Mouse (Mus musculus): Measurements from ENCODE around the gene Trp53tg5.

Gene Trp53tg5

GRCm38 (mm10) chr2:164500511-164500910 is 27.0 kb upstream of the Trp53tg5 start:
- Histone ChIP-seq H3K36me3 (ENCODE audit: insufficient read depth, low read length) (peaks cover 68% of the 10 kb centered on the region), H3K9me3 (ENCODE audit: low read length) (no peaks in the 10 kb centered on the region), H3K4me1 (replicated peaks; ENCODE audit: low read depth, low read length) (peaks cover 27% of the 10 kb centered on the region), H3K27me3 (ENCODE audit: insufficient read depth, low read length) (no peaks in the 10 kb centered on the region), H3K4me3 (replicated peaks; ENCODE audit: low read length) (no peak overlapping the region)
- no peak for TF ChIP-seq POU5F1 (IDR thresholded peaks at IDR 0.05; ENCODE audit: borderline replicate concordance, low read length)
- TF ChIP-seq CTCF (conservative IDR thresholded peaks at IDR 0.05; ENCODE audit: low read length), result no peak
- no peak for TF ChIP-seq NANOG (IDR thresholded peaks at IDR 0.05; ENCODE audit: borderline replicate concordance, low read length)

DNA sequence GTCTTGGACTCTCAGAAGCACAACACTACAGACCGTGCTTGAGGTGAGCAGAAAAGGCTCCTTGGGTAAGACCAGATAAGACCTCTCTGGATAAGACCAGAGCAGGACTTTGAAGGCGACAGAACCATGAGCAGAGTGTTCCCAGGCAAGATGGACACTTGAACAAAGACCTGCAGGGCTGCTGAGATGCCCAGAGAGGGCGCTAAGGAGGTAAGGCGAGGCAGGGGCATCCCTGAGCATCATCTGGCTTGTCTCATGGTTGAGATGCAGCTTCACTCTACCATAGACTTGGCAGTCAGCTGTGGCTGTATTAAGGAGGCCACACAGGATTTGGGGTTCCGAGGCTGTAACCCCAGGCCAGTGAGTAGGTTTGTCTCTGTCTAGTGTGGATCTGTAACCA is 25.8 kb upstream of the Trp53tg5 start:
- H3K9me3 ChIP-seq (ENCODE audit: low read length), result no peaks in the 10 kb centered on the region
- TF ChIP-seq POU5F1 (IDR thresholded peaks at IDR 0.05; ENCODE audit: borderline replicate concordance, low read length) (no peak), CTCF (conservative IDR thresholded peaks at IDR 0.05; ENCODE audit: low read length) (peak; percentile 26; the same call in 1 of the 2 replicates), NANOG (IDR thresholded peaks at IDR 0.05; ENCODE audit: borderline replicate concordance, low read length) (no peak)
- peaks cover 28% of the 10 kb centered on the region for H3K4me1 ChIP-seq (replicated peaks; ENCODE audit: low read depth, low read length)
- no peak overlapping the region for H3K4me3 ChIP-seq (replicated peaks; ENCODE audit: low read length)
- no peaks in the 10 kb centered on the region for H3K27me3 ChIP-seq (ENCODE audit: insufficient read depth, low read length)
- H3K36me3 ChIP-seq (ENCODE audit: insufficient read depth, low read length), result peaks cover 56% of the 10 kb centered on the region

- H3K36me3 ChIP-seq (ENCODE audit: insufficient read depth, low read length), result peaks cover 41% of the 10 kb centered on the region
- peaks cover 4% of the 10 kb centered on the region; the same call in 1 of the 2 replicates for H3K9me3 ChIP-seq (ENCODE audit: low read length)
- H3K27me3 ChIP-seq (ENCODE audit: insufficient read depth, low read length), result no peaks in the 10 kb centered on the region
- no peak for TF ChIP-seq CTCF (conservative IDR thresholded peaks at IDR 0.05; ENCODE audit: low read length)
- TF ChIP-seq POU5F1 (IDR thresholded peaks at IDR 0.05; ENCODE audit: borderline replicate concordance, low read length), result no peak
- TF ChIP-seq NANOG (IDR thresholded peaks at IDR 0.05; ENCODE audit: borderline replicate concordance, low read length), result no peak
- H3K4me3 ChIP-seq (replicated peaks; ENCODE audit: low read length), result peak overlapping the region; percentile 95
- H3K4me1 ChIP-seq (replicated peaks; ENCODE audit: low read depth, low read length), result peaks cover 33% of the 10 kb centered on the region
Measured at GRCm38 (mm10) chr2:164497691-164498268, 24.3 kb upstream of the Trp53tg5 start.

DNA sequence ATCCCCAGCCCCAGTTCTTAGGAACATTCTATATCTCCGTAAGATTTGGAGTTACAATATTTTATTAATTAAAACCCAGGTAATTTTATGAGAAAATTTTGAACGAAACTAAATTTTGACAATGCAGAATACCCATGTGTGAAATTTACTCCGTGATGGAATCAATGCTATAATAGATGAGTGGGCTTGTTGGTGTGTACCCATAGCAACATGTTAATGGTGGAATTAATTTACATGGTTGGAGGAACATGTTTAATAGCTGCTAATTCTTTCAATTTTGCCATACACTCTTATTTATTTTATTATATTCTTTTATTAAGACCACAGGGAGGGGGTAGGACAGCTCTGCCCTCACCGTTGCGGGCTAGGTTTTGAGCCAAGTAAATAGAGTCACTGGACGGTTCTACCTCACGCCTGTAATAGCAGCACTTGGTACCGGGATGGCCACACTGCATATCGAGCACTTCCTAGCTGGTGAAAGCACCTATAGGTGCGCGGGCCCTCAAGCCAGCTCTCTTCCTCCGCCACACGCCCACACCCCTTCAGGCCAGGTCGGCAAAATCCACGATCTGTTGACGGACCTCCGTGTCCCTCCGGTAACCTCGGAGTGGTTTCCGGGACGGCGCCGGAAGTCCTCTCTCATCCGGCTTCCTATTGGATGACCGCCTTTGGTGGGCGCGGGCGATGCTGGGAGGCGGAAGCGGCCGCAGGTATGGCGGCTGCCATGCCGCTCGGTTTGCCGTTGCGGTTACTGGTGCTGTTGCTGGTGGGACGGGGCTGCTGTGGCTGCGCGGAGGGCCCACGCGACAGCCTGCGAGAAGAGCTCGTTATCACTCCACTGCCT is 23.5 kb upstream of the Trp53tg5 start, which contains the start of gene Pigt:
Pigt (plus strand) TSS at position 674 of the 844 bp plus-strand sequence.
- Histone ChIP-seq H3K4me1 (replicated peaks; ENCODE audit: low read depth, low read length) (peaks cover 33% of the 10 kb centered on the region), H3K27me3 (ENCODE audit: insufficient read depth, low read length) (no peaks in the 10 kb centered on the region), H3K4me3 (replicated peaks; ENCODE audit: low read length) (peak within 1 kb of the TSS; percentile 95), H3K36me3 (ENCODE audit: insufficient read depth, low read length) (peaks cover 34% of the 10 kb centered on the region), H3K9me3 (ENCODE audit: low read length) (peaks cover 4% of the 10 kb centered on the region; the same call in 1 of the 2 replicates)
- TF ChIP-seq CTCF (conservative IDR thresholded peaks at IDR 0.05; ENCODE audit: low read length) (no peak), POU5F1 (IDR thresholded peaks at IDR 0.05; ENCODE audit: borderline replicate concordance, low read length) (no peak), NANOG (IDR thresholded peaks at IDR 0.05; ENCODE audit: borderline replicate concordance, low read length) (no peak)

DNA sequence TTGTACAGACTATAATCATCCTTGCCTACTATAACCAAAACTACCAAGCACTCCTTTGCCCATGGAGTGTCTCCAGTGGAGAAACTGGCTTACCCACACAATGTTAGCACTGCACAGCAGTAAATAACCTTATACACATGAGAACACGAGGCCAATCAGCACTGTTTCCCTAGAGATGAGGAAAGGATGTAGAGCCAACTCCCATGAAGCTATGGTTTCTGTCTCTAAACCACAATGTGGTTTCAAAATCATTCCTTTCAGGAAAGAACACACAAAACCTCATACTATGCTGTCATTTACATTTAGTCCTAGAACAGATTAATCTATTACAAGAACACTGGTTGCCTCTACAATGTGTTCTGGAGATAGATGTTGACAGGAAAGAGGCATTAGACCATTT is 22.8 kb upstream of the Trp53tg5 start:
- Histone ChIP-seq H3K27me3 (ENCODE audit: insufficient read depth, low read length) (peaks cover 3% of the 10 kb centered on the region; the same call in 1 of the 2 replicates), H3K4me3 (replicated peaks; ENCODE audit: low read length) (no peak overlapping the region), H3K4me1 (replicated peaks; ENCODE audit: low read depth, low read length) (peaks cover 33% of the 10 kb centered on the region), H3K9me3 (ENCODE audit: low read length) (peaks cover 4% of the 10 kb centered on the region; the same call in 1 of the 2 replicates), H3K36me3 (ENCODE audit: insufficient read depth, low read length) (peaks cover 27% of the 10 kb centered on the region)
- TF ChIP-seq POU5F1 (IDR thresholded peaks at IDR 0.05; ENCODE audit: borderline replicate concordance, low read length), result no peak
- no peak for TF ChIP-seq NANOG (IDR thresholded peaks at IDR 0.05; ENCODE audit: borderline replicate concordance, low read length)
- TF ChIP-seq CTCF (conservative IDR thresholded peaks at IDR 0.05; ENCODE audit: low read length), result no peak

DNA sequence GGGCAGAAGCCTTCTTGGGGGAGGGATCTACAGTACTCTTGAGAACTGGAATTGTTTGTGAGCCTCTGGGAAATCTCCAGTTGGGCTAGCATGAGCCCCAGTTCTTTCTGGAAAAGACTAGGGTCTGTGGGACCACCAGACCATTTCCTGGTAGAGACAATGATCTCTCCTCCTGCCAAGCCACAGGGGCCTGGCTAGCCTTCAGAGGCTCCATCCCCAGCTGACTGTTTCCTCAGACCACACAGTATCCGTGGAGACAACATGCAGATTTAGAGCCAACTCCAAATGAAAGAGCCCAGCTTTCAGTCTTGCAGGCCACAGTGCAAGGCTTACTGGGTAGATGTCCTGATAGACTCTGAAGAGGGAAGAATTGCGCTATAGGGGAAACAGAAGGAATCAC is 20.6 kb upstream of the Trp53tg5 start:
- H3K4me3 ChIP-seq (replicated peaks; ENCODE audit: low read length), result no peak overlapping the region
- H3K4me1 ChIP-seq (replicated peaks; ENCODE audit: low read depth, low read length), result peaks cover 30% of the 10 kb centered on the region
- peaks cover 15% of the 10 kb centered on the region for H3K27me3 ChIP-seq (ENCODE audit: insufficient read depth, low read length)
- no peak for TF ChIP-seq POU5F1 (IDR thresholded peaks at IDR 0.05; ENCODE audit: borderline replicate concordance, low read length)
- TF ChIP-seq CTCF (conservative IDR thresholded peaks at IDR 0.05; ENCODE audit: low read length), result no peak
- H3K36me3 ChIP-seq (ENCODE audit: insufficient read depth, low read length), result peaks cover 5% of the 10 kb centered on the region
- peaks cover 4% of the 10 kb centered on the region; the same call in 1 of the 2 replicates for H3K9me3 ChIP-seq (ENCODE audit: low read length)

- Histone ChIP-seq H3K4me1 (replicated peaks; ENCODE audit: low read depth, low read length) (peaks cover 16% of the 10 kb centered on the region), H3K4me3 (replicated peaks; ENCODE audit: low read length) (no peak overlapping the region), H3K36me3 (ENCODE audit: insufficient read depth, low read length) (no peaks in the 10 kb centered on the region), H3K27me3 (ENCODE audit: insufficient read depth, low read length) (peaks cover 67% of the 10 kb centered on the region), H3K9me3 (ENCODE audit: low read length) (no peaks in the 10 kb centered on the region)
- no peak for TF ChIP-seq CTCF (conservative IDR thresholded peaks at IDR 0.05; ENCODE audit: low read length)
- no peak for TF ChIP-seq NANOG (IDR thresholded peaks at IDR 0.05; ENCODE audit: borderline replicate concordance, low read length)
- no peak for TF ChIP-seq POU5F1 (IDR thresholded peaks at IDR 0.05; ENCODE audit: borderline replicate concordance, low read length)
Measured at GRCm38 (mm10) chr2:164487812-164488211, 14.3 kb upstream of the Trp53tg5 start.

DNA sequence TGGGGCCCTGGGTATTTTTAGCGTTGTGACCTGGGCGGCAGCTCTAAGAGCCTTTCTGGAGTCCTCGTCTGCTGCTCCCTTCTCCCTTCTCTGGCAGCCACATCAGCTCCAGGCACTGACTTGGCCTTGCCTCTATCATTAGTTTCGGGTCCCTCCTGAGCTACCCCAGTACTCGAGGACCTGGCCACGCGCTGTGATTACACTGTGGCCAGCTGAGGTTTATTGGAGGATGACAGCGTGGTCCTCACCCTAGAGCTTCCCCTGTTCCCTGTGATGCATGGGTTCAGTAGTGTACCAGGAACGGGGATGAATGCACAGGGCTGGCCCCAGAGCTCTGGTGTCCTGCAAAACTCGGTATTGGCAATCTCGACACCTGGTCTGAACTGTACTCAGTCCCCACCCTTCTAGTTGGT is 13.6 kb upstream of the Trp53tg5 start:
- peaks cover 67% of the 10 kb centered on the region for H3K27me3 ChIP-seq (ENCODE audit: insufficient read depth, low read length)
- peaks cover 16% of the 10 kb centered on the region for H3K4me1 ChIP-seq (replicated peaks; ENCODE audit: low read depth, low read length)
- no peaks in the 10 kb centered on the region for H3K9me3 ChIP-seq (ENCODE audit: low read length)
- no peaks in the 10 kb centered on the region for H3K36me3 ChIP-seq (ENCODE audit: insufficient read depth, low read length)
- peak overlapping the region; percentile 86 for H3K4me3 ChIP-seq (replicated peaks; ENCODE audit: low read length)
- TF ChIP-seq NANOG (IDR thresholded peaks at IDR 0.05; ENCODE audit: borderline replicate concordance, low read length), result no peak
- TF ChIP-seq CTCF (conservative IDR thresholded peaks at IDR 0.05; ENCODE audit: low read length), result no peak
- TF ChIP-seq POU5F1 (IDR thresholded peaks at IDR 0.05; ENCODE audit: borderline replicate concordance, low read length), result no peak

Data from E14TG2a.4 (cell line).